Mouse (Mus musculus): ENCODE results near the gene Slc39a2. TPM values are rescaled to one million over a fixed set of nuclear protein-coding genes. Genes with fewer than 3 reads are reported as not detected.

The Slc39a2 gene
- total RNA-seq, 1 experiment, result 0.49 TPM

- H3K4me3 ChIP-seq (ENCODE audit: insufficient read depth in 1 of 2, low read depth in 1 of 2, low read length in 2 of 2, poor library complexity in 1 of 2, severe bottlenecking in 1 of 2), result no peak overlapping the region
- no peaks in the 10 kb centered on the region for H3K9me3 ChIP-seq (ENCODE audit: control insufficient read depth, insufficient read depth, low read depth, low read length)
- H3K27ac ChIP-seq (ENCODE audit: insufficient read depth, low read depth, low read length, poor library complexity, severe bottlenecking), result no peak overlapping the region
- no peak for TF ChIP-seq HCFC1 (IDR thresholded peaks at IDR 0.05; ENCODE audit: borderline replicate concordance, insufficient read depth, low read length)
- H3K4me1 ChIP-seq (ENCODE audit: control insufficient read depth in 2 of 2, insufficient read depth in 2 of 2, low read length in 2 of 2, poor library complexity in 1 of 2), result peaks cover 0 to 8% of the 10 kb centered on the region in 2 experiments; a peak in 1 of 4 replicates
- H3K36me3 ChIP-seq (ENCODE audit: control insufficient read depth, insufficient read depth, low read length, poor library complexity, severe bottlenecking), result peaks cover 23% of the 10 kb centered on the region; the same call in 1 of the 2 replicates
- DNase-seq (ENCODE audit: low read depth, low spot score), result no peak
- no peak overlapping the region for H3K9ac ChIP-seq (ENCODE audit: insufficient read depth, low read depth, low read length, poor library complexity, severe bottlenecking)
- in situ Hi-C loops (cut with MboI; ENCODE audit: low sequenced_read_pairs in 2 of 2, unreplicated experiment in 2 of 2), result loop anchor here (5.0 to 25.0 kb wide), 3 partner anchors 88 to 433 kb away; partner anchors contain the start of genes Sall2 (in 1 of the 2), Tmem253 (in 1 of the 2) and Zfp219 (in 1 of the 2)
Observed at GRCm38 (mm10) chr14:51904706-51905105, 12.0 kb downstream of the Slc39a2 start.

GRCm38 (mm10) chr14:51906102-51906501, 13.4 kb downstream of the Slc39a2 start:
- in situ Hi-C loops (cut with MboI; ENCODE audit: low sequenced_read_pairs in 2 of 2, unreplicated experiment in 2 of 2), result loop anchor here (5.0 to 25.0 kb wide), 3 partner anchors 86 to 431 kb away; partner anchors contain the start of genes Sall2 (in 1 of the 2), Tmem253 (in 1 of the 2) and Zfp219 (in 1 of the 2)

GRCm38 (mm10) chr14:51911301-51911700, 18.6 kb downstream of the Slc39a2 start:
- no peak overlapping the region for H3K27ac ChIP-seq (ENCODE audit: insufficient read depth, low read depth, low read length, poor library complexity, severe bottlenecking)
- no peaks in the 10 kb centered on the region for H3K9me3 ChIP-seq (ENCODE audit: control insufficient read depth, insufficient read depth, low read depth, low read length)
- peaks cover 15% of the 10 kb centered on the region; the same call in 1 of the 2 replicates for H3K36me3 ChIP-seq (ENCODE audit: control insufficient read depth, insufficient read depth, low read length, poor library complexity, severe bottlenecking)
- no peak overlapping the region for H3K9ac ChIP-seq (ENCODE audit: insufficient read depth, low read depth, low read length, poor library complexity, severe bottlenecking)
- no peak overlapping the region for H3K4me3 ChIP-seq (ENCODE audit: insufficient read depth in 1 of 2, low read depth in 1 of 2, low read length in 2 of 2, poor library complexity in 1 of 2, severe bottlenecking in 1 of 2)
- in situ Hi-C loops (cut with MboI; ENCODE audit: low sequenced_read_pairs in 2 of 2, unreplicated experiment in 2 of 2), result loop anchor here (25.0 kb wide), 2 partner anchors 101 to 426 kb away; partner anchors contain the start of genes Sall2 (in 1 of the 2), Tmem253 (in 1 of the 2) and Zfp219 (in 1 of the 2)
- TF ChIP-seq ZNF384 (IDR thresholded peaks at IDR 0.05; ENCODE audit: low read depth, low read length) (no peak), ZC3H11A (IDR thresholded peaks at IDR 0.05; ENCODE audit: borderline replicate concordance, low read depth, low read length) (no peak), HCFC1 (IDR thresholded peaks at IDR 0.05; ENCODE audit: borderline replicate concordance, insufficient read depth, low read length) (no peak), CHD2 (IDR thresholded peaks at IDR 0.05; ENCODE audit: low read depth, low read length) (no peak), MAFK (IDR thresholded peaks at IDR 0.05; ENCODE audit: insufficient read depth, low read depth, low read length) (no peak)
- H3K4me1 ChIP-seq (ENCODE audit: control insufficient read depth in 2 of 2, insufficient read depth in 2 of 2, low read length in 2 of 2, poor library complexity in 1 of 2), result peaks cover 2 to 14% of the 10 kb centered on the region in 2 experiments; a peak in 2 of 4 replicates
- no peak for DNase-seq (ENCODE audit: low read depth, low spot score)

More at GRCm38 (mm10) chr14:51906102-51906501, 13.4 kb downstream of the Slc39a2 start:
- TF ChIP-seq MAFK (IDR thresholded peaks at IDR 0.05; ENCODE audit: insufficient read depth, low read depth, low read length) (no peak), CHD2 (IDR thresholded peaks at IDR 0.05; ENCODE audit: low read depth, low read length) (no peak), ZC3H11A (IDR thresholded peaks at IDR 0.05; ENCODE audit: borderline replicate concordance, low read depth, low read length) (no peak), HCFC1 (IDR thresholded peaks at IDR 0.05; ENCODE audit: borderline replicate concordance, insufficient read depth, low read length) (no peak), ZNF384 (IDR thresholded peaks at IDR 0.05; ENCODE audit: low read depth, low read length) (no peak)
- H3K9ac ChIP-seq (ENCODE audit: insufficient read depth, low read depth, low read length, poor library complexity, severe bottlenecking), result no peak overlapping the region
- no peak for DNase-seq (ENCODE audit: low read depth, low spot score)
- H3K36me3 ChIP-seq (ENCODE audit: control insufficient read depth, insufficient read depth, low read length, poor library complexity, severe bottlenecking), result peaks cover 25% of the 10 kb centered on the region; the same call in 1 of the 2 replicates
- H3K4me3 ChIP-seq (ENCODE audit: insufficient read depth in 1 of 2, low read depth in 1 of 2, low read length in 2 of 2, poor library complexity in 1 of 2, severe bottlenecking in 1 of 2), result no peak overlapping the region
- H3K9me3 ChIP-seq (ENCODE audit: control insufficient read depth, insufficient read depth, low read depth, low read length), result no peaks in the 10 kb centered on the region
- H3K4me1 ChIP-seq (ENCODE audit: control insufficient read depth in 2 of 2, insufficient read depth in 2 of 2, low read length in 2 of 2, poor library complexity in 1 of 2), result peaks cover 0 to 9% of the 10 kb centered on the region in 2 experiments; a peak in 2 of 4 replicates
- no peak overlapping the region for H3K27ac ChIP-seq (ENCODE audit: insufficient read depth, low read depth, low read length, poor library complexity, severe bottlenecking)

GRCm38 (mm10) chr14:51912391-51913061, 19.8 kb downstream of the Slc39a2 start:
- TF ChIP-seq HCFC1 (IDR thresholded peaks at IDR 0.05; ENCODE audit: borderline replicate concordance, insufficient read depth, low read length) (no peak), CHD2 (IDR thresholded peaks at IDR 0.05; ENCODE audit: low read depth, low read length) (no peak), MAFK (IDR thresholded peaks at IDR 0.05; ENCODE audit: insufficient read depth, low read depth, low read length) (no peak), ZNF384 (IDR thresholded peaks at IDR 0.05; ENCODE audit: low read depth, low read length) (no peak), ZC3H11A (IDR thresholded peaks at IDR 0.05; ENCODE audit: borderline replicate concordance, low read depth, low read length) (no peak)
- peaks cover 2 to 14% of the 10 kb centered on the region in 2 experiments; a peak in 2 of 4 replicates for H3K4me1 ChIP-seq (ENCODE audit: control insufficient read depth in 2 of 2, insufficient read depth in 2 of 2, low read length in 2 of 2, poor library complexity in 1 of 2)
- DNase-seq (ENCODE audit: low read depth, low spot score), result no peak
- no peak overlapping the region for H3K27ac ChIP-seq (ENCODE audit: insufficient read depth, low read depth, low read length, poor library complexity, severe bottlenecking)
- peak overlapping the region; percentile 67 to 77 for H3K4me3 ChIP-seq (ENCODE audit: insufficient read depth in 1 of 2, low read depth in 1 of 2, low read length in 2 of 2, poor library complexity in 1 of 2, severe bottlenecking in 1 of 2)
- no peaks in the 10 kb centered on the region for H3K9me3 ChIP-seq (ENCODE audit: control insufficient read depth, insufficient read depth, low read depth, low read length)
- peak overlapping the region; percentile 57; the same call in 1 of the 2 replicates for H3K9ac ChIP-seq (ENCODE audit: insufficient read depth, low read depth, low read length, poor library complexity, severe bottlenecking)
- H3K36me3 ChIP-seq (ENCODE audit: control insufficient read depth, insufficient read depth, low read length, poor library complexity, severe bottlenecking), result peaks cover 6% of the 10 kb centered on the region; the same call in 1 of the 2 replicates
- in situ Hi-C loops (cut with MboI; ENCODE audit: low sequenced_read_pairs in 2 of 2, unreplicated experiment in 2 of 2), result loop anchor here (25.0 kb wide), 2 partner anchors 100 to 425 kb away; partner anchors contain the start of genes Sall2 (in 1 of the 2), Tmem253 (in 1 of the 2) and Zfp219 (in 1 of the 2)

Measured in ES-E14 (cell line).